Mouse (Mus musculus): ENCODE measurements at regions not wholly inside any gene's neighbourhood (a gene's known extent, or its start where the extent isn't known, plus 50 kb on each side); places are given as distances from the start of the nearest gene placed in this dataset.
A peak's percentile ranks its signal among the peaks of the same experiment; 100 is the strongest.
"Not testable (repeated sequence)": the region's sequence is repeated elsewhere in the genome, so short reads cannot be mapped to it uniquely, and the experiment has no call there.

DNA sequence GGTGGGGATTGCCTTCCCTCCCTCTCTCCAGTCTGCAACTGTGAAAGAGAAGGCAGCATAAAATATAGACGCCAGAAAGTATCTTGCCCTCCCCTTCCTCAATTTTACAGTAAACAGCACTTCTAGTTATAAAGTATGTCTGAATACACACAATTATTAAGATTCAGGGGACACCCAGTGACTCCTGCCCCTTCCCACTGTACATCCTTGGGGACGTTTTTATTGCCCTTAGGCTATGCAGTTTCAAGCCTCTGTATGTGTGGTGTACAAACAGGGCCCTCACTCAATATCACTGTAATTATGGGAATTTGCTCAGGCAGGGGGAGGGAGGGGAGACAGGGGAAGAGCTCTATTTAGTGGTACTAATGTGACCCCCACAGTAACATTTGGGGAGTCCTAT, 519.6 kb upstream of the Sall1 start:
- no peak for DNase-seq (ENCODE audit: low spot score in 2 of 2)

GRCm38 (mm10) chr8:89562597-89562996, 518.6 kb upstream of the Sall1 start:
- DNase-seq (ENCODE audit: low spot score in 2 of 2), result no peak

DNA sequence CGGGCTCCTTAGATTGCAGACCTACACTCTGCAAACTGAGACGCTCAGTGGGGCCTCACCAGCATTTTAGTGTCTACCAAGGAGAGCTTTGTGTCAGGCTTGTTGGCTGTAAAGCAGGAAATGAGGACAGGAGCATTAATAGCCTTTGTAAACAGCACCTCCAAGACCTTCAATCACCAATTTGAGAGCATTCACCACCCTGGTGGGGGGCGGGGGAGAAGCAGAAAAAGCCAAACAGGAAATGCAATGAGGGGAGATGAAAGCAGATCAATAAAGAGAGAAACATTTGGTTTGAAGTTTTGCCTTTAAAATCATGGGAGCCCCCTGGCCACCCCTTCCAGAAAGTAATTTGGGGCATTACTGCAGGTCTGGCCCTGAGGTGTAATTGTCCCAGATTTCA, 497.3 kb upstream of the Sall1 start:
- DNase-seq (ENCODE audit: low spot score in 2 of 2), result no peak

GRCm38 (mm10) chr8:89534605-89535004, 490.6 kb upstream of the Sall1 start:
- DNase-seq (ENCODE audit: low spot score in 2 of 2), result no peak

GRCm38 (mm10) chr8:89525041-89525440, 481.1 kb upstream of the Sall1 start:
- no peak for DNase-seq (ENCODE audit: low spot score in 2 of 2)

DNA sequence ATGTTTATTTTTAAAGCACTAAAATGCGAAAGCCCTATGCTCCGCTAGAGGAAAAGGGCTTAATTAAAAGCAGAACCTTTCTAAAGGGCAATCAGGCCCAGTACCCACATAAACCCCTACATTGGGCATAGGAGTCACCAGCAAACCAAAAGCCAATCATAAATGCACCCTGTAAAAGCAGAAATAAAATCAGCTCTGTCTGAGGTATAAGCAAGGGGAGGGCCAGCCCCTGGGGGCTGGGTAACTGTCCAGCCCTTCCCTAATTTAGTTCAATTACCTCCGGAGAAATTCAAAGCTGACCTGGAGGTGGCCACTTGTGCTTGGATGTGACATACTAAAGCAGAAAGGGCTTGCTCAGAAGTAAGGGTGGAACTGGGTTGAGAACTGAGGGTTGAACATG, 479.4 kb upstream of the Sall1 start:
- DNase-seq (ENCODE audit: low spot score in 2 of 2), result no peak

- no peak for DNase-seq (ENCODE audit: low spot score in 2 of 2)
Observed at GRCm38 (mm10) chr8:89516602-89517001, 472.6 kb upstream of the Sall1 start.

GRCm38 (mm10) chr8:89514270-89514669, 470.3 kb upstream of the Sall1 start:
- DNase-seq (ENCODE audit: low spot score in 2 of 2), result peak; percentile 19 to 22

GRCm38 (mm10) chr8:89507639-89508038, 463.7 kb upstream of the Sall1 start:
- DNase-seq (ENCODE audit: low spot score in 2 of 2), result no peak

GRCm38 (mm10) chr8:89503545-89504234, 459.7 kb upstream of the Sall1 start:
- DNase-seq (ENCODE audit: low spot score in 2 of 2), result no peak

GRCm38 (mm10) chr8:89503030-89503429, 459.1 kb upstream of the Sall1 start:
- no peak for DNase-seq (ENCODE audit: low spot score in 2 of 2)

GRCm38 (mm10) chr8:89501756-89502155, 457.8 kb upstream of the Sall1 start:
- no peak for DNase-seq (ENCODE audit: low spot score in 2 of 2)

- DNase-seq (ENCODE audit: low spot score in 2 of 2), result no peak
Observed at GRCm38 (mm10) chr8:89499831-89500230, 455.9 kb upstream of the Sall1 start.

- DNase-seq (ENCODE audit: low spot score in 2 of 2), result no peak
Observed at GRCm38 (mm10) chr8:89498088-89498695, 454.2 kb upstream of the Sall1 start.

DNA sequence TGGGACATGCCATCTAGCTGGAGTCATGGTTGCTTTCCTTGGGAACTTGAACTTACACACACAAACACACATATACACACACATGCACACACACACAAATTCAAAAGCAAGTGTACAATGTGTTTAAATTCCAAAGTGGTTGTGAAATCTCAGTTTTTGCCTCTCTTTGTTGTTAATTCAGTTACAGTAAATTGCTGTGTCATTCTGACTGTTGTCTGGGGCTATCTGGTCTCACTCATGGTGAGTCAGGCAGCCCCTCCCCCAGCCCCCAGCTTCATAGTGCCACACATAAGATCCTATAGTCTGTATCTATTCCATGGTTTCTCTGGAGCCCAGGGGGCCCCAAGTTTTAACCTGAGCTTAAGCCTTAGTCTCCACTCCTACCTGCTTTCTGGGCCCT, 448.4 kb upstream of the Sall1 start:
- no peak for DNase-seq (ENCODE audit: low spot score in 2 of 2)

- DNase-seq (ENCODE audit: low spot score in 2 of 2), result not testable (repeated sequence)
Observed at GRCm38 (mm10) chr8:89482481-89482880, 438.5 kb upstream of the Sall1 start.

GRCm38 (mm10) chr8:89476930-89477329, 433.0 kb upstream of the Sall1 start:
- peak; percentile 9 to 33 for DNase-seq (ENCODE audit: low spot score in 2 of 2)

- DNase-seq (ENCODE audit: low spot score in 2 of 2), result no peak
Observed at GRCm38 (mm10) chr8:89471116-89471515, 427.2 kb upstream of the Sall1 start.

DNA sequence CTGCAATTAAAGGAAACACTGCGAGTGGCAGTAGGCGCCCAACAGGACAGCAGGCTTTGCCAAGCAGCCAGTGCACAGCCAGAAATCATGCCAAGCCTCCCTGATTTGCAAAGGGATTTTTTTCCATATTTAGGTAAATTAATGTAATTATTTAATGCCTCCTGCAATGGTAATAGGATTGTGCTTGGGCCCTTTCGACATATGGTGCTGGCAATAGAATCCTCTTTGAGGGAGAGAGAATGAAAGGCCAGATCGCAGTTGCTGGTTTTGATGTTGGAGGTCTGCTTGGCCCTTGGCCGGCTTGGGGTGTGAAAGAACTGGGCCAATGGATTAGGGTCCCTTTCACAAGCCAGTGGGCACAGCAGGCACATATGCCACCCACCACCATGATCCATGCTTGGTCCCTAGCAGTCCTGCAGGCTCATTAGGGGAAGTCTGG, 424.8 kb upstream of the Sall1 start:
- DNase-seq (ENCODE audit: low spot score in 2 of 2), result no peak

GRCm38 (mm10) chr8:89465211-89465753, 421.3 kb upstream of the Sall1 start:
- no peak for DNase-seq (ENCODE audit: low spot score in 2 of 2)

- no peak for DNase-seq (ENCODE audit: low spot score in 2 of 2)
Observed at GRCm38 (mm10) chr8:89456517-89456916, 412.6 kb upstream of the Sall1 start.

DNA sequence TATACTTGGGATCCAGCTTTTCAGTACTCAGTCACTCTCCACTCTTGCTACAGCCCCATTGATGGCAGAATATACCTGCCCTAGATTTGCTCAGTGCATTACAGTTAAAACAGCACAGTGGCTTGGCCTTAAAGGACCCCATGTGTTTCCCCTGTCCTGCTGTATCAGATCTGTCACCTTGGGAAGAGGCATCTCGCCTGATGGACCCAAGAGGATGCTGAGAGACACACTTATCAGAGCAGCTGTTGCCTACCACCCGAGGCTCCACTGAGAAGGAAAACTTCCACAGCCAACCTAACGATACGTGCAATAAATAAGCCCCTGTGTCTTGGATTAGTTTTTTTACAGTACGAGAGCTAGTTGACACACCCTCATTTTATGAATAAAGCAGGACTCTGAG, 411.8 kb upstream of the Sall1 start:
- DNase-seq (ENCODE audit: low spot score in 2 of 2), result no peak

- DNase-seq (ENCODE audit: low spot score in 2 of 2), result no peak
Observed at GRCm38 (mm10) chr8:89454197-89454596, 410.2 kb upstream of the Sall1 start.

Measured in frontal cortex, postnatal 10 days (tissue).